Mouse (Mus musculus) CD4-positive, CD25-positive, alpha-beta regulatory T cell (primary cell): ENCODE results near the gene Tmem246. TPM values are rescaled to one million over a fixed set of nuclear protein-coding genes. Genes with fewer than 3 reads are reported as not detected.

Experiments used
- polyA plus RNA-seq: library from polyadenylated mRNA; unstranded; fragments of 100-300 nt; shearing (Covaris generic); gene quantifications from one replicate; pipeline ENCODE4 v1.2.1, GENCODE M21; 2017

The Tmem246 gene
- polyA plus RNA-seq = not detected

DNA sequence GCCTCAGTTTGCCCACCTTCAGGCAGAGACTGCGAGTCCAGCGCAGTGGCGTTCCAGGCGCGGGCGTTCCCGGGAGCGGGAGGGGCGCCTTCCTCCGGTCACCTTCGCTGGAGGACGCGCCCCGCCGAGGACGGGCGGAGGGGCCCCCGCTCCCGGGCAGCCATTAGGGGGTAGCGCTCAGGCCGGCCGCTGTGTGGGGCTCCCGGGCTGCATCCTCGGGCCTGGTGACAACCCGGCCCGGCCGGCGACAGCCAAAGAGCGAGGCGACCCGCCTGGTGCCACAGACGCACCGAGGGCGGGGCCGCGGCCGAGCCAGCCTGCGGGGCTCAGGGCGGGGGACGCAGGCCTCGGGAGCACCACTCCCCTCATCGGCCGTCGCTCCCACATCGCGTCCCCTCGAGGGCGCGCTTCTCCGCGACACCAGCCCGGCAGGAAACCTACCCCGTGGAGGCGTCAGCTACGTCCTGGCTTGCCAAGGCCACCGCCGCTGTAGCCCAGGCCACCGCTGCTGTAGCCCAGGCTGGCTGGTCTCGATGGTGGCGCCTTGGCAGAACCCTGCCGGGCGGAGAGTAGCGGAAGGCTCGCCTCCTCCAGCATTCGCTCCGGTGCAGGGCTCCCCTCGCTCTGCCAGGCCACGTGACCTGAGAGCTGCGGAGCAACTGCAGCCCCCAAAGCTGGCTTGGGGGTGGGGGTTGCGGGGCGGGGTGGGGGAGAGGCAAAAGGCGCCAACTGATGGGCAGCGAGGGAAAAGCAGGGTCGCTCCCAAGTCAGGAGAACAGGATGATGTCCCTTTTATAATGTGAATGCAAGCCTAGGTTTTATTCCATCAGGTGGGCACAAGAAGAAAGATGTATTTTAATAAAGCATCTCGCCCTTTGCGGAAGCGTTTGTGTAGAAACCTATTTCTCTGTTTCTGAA lies at the start of gene Tmem246:
TSS of gene Tmem246 (minus strand) at position 694 of the 918 bp plus-strand sequence.

DNA sequence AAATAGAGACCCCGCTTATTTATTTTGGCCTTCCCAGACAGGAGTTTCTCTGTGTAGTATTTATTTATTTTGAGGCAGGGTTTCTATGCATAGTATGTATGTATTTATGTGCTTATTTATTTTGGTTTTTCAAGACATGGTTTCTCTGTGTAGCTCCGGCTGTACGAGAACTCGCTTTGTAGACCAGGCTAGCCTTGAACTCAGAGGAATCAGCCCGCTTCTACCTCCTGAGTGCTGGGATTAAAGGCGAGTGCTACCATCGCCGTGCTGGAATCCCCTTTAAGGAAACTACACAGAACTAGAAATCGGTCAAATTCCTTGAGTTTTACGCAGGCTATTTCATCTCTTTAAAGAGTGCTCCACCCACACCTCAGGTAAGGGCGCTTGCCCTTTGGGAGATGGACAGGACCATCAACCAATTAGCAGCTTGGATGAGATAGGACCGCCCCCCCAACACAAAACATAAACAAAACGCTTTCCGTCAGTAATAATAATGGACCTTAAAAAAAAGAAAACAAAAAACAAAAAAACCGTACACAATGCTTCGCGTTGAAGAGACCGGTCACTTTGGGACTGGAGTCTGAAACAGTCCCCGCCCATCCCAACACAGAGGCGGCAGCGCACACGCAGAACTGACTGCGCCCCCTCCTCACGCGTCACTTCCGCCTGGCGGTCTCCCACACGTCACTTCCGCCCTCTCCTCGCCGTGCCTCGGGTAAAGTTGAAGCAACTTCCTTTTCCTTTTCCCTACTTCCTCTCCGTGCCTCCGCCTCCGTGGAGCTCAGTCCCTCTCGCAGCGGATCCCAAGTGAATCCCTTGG lies 33.9 kb upstream of the Tmem246 start, which contains the start of gene Rnf20:
TSS of gene Rnf20 (plus strand) at position 688 of the 820 bp plus-strand sequence.

DNA sequence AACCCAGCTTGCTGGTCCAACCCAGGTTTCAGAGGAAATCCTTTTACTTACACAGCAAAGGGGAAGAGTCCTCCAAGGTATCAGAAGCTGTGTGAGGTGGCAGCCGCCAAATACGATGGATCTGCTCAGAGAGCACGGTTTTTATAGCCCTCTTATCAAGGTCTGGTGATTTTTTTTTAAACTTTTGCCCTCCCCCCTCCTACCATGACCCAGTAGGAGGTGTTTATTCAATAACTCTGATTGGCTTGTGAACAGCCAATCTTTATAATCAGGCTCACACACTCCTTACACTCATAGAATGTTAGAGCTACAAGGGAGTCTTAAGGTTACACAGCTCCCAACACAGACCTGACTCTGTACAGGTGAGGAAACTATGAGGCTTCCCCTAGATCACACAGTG lies 48.3 kb downstream of the Tmem246 start, which contains the start of gene Aldob:
TSS of gene Aldob (minus strand) at position 164 of the 400 bp plus-strand sequence.

Other genes with a start within 250 kb of the Tmem246 start
- 0.28 TPM for gene Acnat2, start 189.7 kb downstream of the Tmem246 start, polyA plus RNA-seq
- gene Acnat1, start 124.0 kb downstream of the Tmem246 start, polyA plus RNA-seq = not detected
- not detected for gene Baat, start 91.3 kb downstream of the Tmem246 start, polyA plus RNA-seq
- 28.3 TPM for gene Mrpl50, start 76.8 kb downstream of the Tmem246 start, polyA plus RNA-seq
- gene Zfp189, start 76.7 kb downstream of the Tmem246 start, polyA plus RNA-seq = 4.2 TPM
- gene Aldob, start 48.3 kb downstream of the Tmem246 start, polyA plus RNA-seq = not detected
- 51.2 TPM for gene Rnf20, start 34.1 kb upstream of the Tmem246 start, polyA plus RNA-seq
- gene Ppp3r2, start 84.1 kb upstream of the Tmem246 start, polyA plus RNA-seq = not detected
- 0.10 TPM for gene Grin3a, start 247.9 kb upstream of the Tmem246 start, polyA plus RNA-seq